Comparison of ENCODE assay signal across 8 mouse cellular contexts in genomic region chr9:100569798-100570625, GRCm38 (mm10). TPM values are rescaled to one million over a fixed set of nuclear protein-coding genes. Genes with fewer than 3 reads are reported as not detected.
DNase-seq lines count a peak whose midpoint lies in the region; ATAC-seq lines count a peak whose summit lies in the region.

No protein-coding gene starts in this region.

- ATAC-seq in forebrain, embryonic 14.5 days, result peak; percentile 40
- peak; percentile 47 for ATAC-seq in neural tube, embryonic 13.5 days (ENCODE audit: low read depth)

- no peaks in the 10 kb centered on the region for H3K36me3 ChIP-seq in forebrain, embryonic 14.5 days (ENCODE audit: control insufficient read depth, insufficient read depth, low read length)
- no peaks in the 10 kb centered on the region for H3K36me3 ChIP-seq in neural tube, embryonic 13.5 days

- intact Hi-C loops in heart, postnatal 36 days (cut with DNase I), result loop anchor here (2.0 kb wide), 1 partner anchor 73 kb away; no protein-coding TSS in a partner anchor

- H3K27ac ChIP-seq in brown adipose tissue, adult 24 weeks (replicated peaks; ENCODE audit: low read depth, low read length), result no peak overlapping the region; the same call in 1 of the 2 replicates
- no peak overlapping the region for H3K27ac ChIP-seq in forebrain, embryonic 14.5 days (ENCODE audit: low read depth, low read length)
- peak overlapping the region; percentile 52; the same call in 1 of the 2 replicates for H3K27ac ChIP-seq in neural tube, embryonic 13.5 days (replicated peaks)

- H3K9ac ChIP-seq in forebrain, embryonic 14.5 days (ENCODE audit: low read length), result peak overlapping the region; percentile 75
- peak overlapping the region; percentile 84 for H3K9ac ChIP-seq in neural tube, embryonic 13.5 days

- H3K27me3 ChIP-seq in forebrain, embryonic 14.5 days (replicated peaks; ENCODE audit: control insufficient read depth, insufficient read depth, low read length), result no peaks in the 10 kb centered on the region
- H3K27me3 ChIP-seq in neural tube, embryonic 13.5 days, result no peaks in the 10 kb centered on the region

- H3K9me3 ChIP-seq in forebrain, embryonic 14.5 days (replicated peaks; ENCODE audit: control insufficient read depth, low read length), result no peaks in the 10 kb centered on the region
- no peaks in the 10 kb centered on the region for H3K9me3 ChIP-seq in neural tube, embryonic 13.5 days

- peak; percentile 75 for DNase-seq in ES-CJ7 (ENCODE audit: low read depth, low spot score)
- peak; percentile 51 for DNase-seq in forebrain, embryonic 14.5 days (ENCODE audit: low spot score)
- DNase-seq in heart, postnatal 36 days, result peak; percentile 40 to 41
- peak; percentile 48 to 63 for DNase-seq in kidney, postnatal 4 days
- peak; percentile 67 to 79 for DNase-seq in lung, adult 18-20 months
- no peak for DNase-seq in adipocyte (ENCODE audit: low spot score)

- 11% methylated on average over 32 of the region's 32 CpGs for WGBS in forebrain, embryonic 14.5 days
- WGBS in neural tube, embryonic 13.5 days, result 10% methylated on average over 32 of the region's 32 CpGs

- H3K4me3 ChIP-seq in brown adipose tissue, adult 24 weeks (ENCODE audit: insufficient read depth, low read depth, low read length), result peak overlapping the region; percentile 66
- H3K4me3 ChIP-seq in forebrain, embryonic 14.5 days (ENCODE audit: low read depth, low read length), result peak overlapping the region; percentile 69
- peak overlapping the region; percentile 70 for H3K4me3 ChIP-seq in neural tube, embryonic 13.5 days

- H3K4me1 ChIP-seq in brown adipose tissue, adult 24 weeks (ENCODE audit: control insufficient read depth, insufficient read depth, insufficient read length, low read length), result no peaks in the 10 kb centered on the region
- H3K4me1 ChIP-seq in forebrain, embryonic 14.5 days (ENCODE audit: control insufficient read depth, insufficient read depth, low read length), result peaks cover 5% of the 10 kb centered on the region; the same call in 1 of the 2 replicates
- H3K4me1 ChIP-seq in neural tube, embryonic 13.5 days (replicated peaks), result peaks cover 10% of the 10 kb centered on the region

- peak overlapping the region; percentile 83 for H3K4me2 ChIP-seq in forebrain, embryonic 14.5 days (ENCODE audit: low read length)
- peak overlapping the region; percentile 63 for H3K4me2 ChIP-seq in neural tube, embryonic 13.5 days

RNA-seq across cellular contexts. Expression of gene Slc35g2, which starts 0.9 kb away (rescaled TPM):
- not detected in 2 replicates for polyA plus RNA-seq in brown adipose tissue, adult 24 weeks (2012; ENCODE audit: insufficient read depth, insufficient read length, missing spikeins)
- polyA plus RNA-seq in forebrain, embryonic 14.5 days (2014; fragmentation: Nextera tagmentation; extraction: Ambion mirVana), result 8.6 and 9.5 TPM in 2 replicates
- total RNA-seq in heart, postnatal 36 days (2021), result 1 to 10 TPM; 2.5 to 3.9 TPM
- polyA plus RNA-seq in neural tube, embryonic 13.5 days (2015; fragmentation: Nextera tagmentation; extraction: Ambion mirVana), result 14.0 and 15.1 TPM in 2 replicates

RNA-seq across cellular contexts. Expression of gene Nck1, which starts 24.1 kb away (rescaled TPM):
- polyA plus RNA-seq in brown adipose tissue, adult 24 weeks (2012; ENCODE audit: insufficient read depth, insufficient read length, missing spikeins), result 39.8 and 44.1 TPM in 2 replicates
- polyA plus RNA-seq in forebrain, embryonic 14.5 days (2014; fragmentation: Nextera tagmentation; extraction: Ambion mirVana), result 52.2 and 54.6 TPM in 2 replicates
- 10 to 100 TPM; 44.8 to 54.0 TPM for total RNA-seq in heart, postnatal 36 days (2021)
- 68.6 and 73.9 TPM in 2 replicates for polyA plus RNA-seq in neural tube, embryonic 13.5 days (2015; fragmentation: Nextera tagmentation; extraction: Ambion mirVana)

RNA-seq across cellular contexts. Expression of gene Stag1, which starts 27.6 kb away (rescaled TPM):
- polyA plus RNA-seq in brown adipose tissue, adult 24 weeks (2012; ENCODE audit: insufficient read depth, insufficient read length, missing spikeins), result 8.2 and 16.9 TPM in 2 replicates
- polyA plus RNA-seq in forebrain, embryonic 14.5 days (2014; fragmentation: Nextera tagmentation; extraction: Ambion mirVana), result 36.4 and 50.7 TPM in 2 replicates
- total RNA-seq in heart, postnatal 36 days (2021), result 10 to 100 TPM; 26.2 to 26.5 TPM
- 36.3 and 38.1 TPM in 2 replicates for polyA plus RNA-seq in neural tube, embryonic 13.5 days (2015; fragmentation: Nextera tagmentation; extraction: Ambion mirVana)
